Mouse (Mus musculus) adipocyte (in vitro differentiated cells): ENCODE data around the gene Pgrmc2.

Experiments
- DNase-seq: peaks from one replicate; pipeline ENCODE4 v3.0.0-alpha.2; 2016; ENCODE audit warnings: low spot score

Gene Pgrmc2

DNA sequence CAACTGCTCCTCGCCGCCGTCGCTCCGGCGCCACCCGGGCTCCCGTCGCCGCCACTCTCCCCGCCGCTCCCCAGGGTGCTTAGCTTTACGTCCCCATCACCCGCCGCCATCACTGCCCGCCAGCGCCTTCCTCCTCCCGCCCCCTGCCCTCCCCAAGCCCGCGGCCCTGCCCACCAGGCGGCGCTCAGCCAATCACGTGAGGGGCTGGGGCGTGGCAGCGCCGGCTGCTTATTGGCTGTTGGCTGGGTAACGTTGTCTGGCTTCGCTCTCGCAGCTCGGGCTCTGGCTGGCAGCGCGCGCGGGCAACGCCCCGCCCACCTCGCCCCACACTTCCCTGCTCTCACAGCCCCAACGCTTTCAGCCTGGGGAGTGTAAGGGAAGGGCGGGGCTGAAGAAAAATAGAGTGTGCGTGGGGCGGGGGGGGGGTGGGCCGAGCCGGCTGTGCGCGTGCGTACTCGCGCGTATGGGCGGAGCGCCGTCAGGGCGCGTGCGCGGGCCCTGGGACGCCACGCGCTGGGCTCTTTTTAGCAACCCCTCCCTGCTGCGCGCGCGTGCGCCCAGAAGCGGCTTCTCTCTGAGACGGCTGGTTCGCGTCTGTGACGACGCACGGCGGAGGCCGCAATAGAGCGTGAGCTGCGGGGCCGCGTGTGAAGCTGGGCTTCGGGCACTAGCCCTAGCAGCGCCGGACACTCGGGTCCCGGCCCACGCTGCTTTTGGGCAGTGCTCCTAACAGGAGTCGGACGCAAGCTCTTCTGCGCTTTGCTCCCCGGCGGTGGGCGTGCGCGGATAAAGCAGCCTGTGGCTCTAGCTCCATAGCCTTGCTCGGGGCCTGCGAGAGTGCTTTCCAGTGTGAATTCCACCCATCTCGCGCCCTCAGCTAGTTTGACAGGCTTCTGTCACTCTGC, at the start of gene Pgrmc2:
Pgrmc2 (minus strand) TSS at position 162 of the 905 bp plus-strand sequence.
- DNase-seq = peak; percentile 98

DNA sequence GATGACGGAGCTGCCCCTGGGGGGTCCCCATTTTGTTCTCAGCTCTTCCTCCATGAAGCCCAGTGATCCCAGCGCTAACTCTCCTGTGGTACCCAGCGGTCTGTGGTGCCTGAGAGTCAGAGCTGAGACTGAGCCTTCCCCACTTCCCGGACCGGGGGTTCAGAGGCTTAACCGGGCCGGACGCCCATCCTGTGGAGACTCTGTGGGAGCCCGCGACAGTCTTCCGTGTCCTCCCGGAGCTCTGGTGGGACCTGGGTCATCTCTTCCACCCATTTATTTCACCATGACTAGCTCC, 41.1 kb upstream of the Pgrmc2 start:
- no peak for DNase-seq

- DNase-seq = no peak
Observed at GRCm38 (mm10) chr3:41123190-41123999, 40.5 kb upstream of the Pgrmc2 start.

DNA sequence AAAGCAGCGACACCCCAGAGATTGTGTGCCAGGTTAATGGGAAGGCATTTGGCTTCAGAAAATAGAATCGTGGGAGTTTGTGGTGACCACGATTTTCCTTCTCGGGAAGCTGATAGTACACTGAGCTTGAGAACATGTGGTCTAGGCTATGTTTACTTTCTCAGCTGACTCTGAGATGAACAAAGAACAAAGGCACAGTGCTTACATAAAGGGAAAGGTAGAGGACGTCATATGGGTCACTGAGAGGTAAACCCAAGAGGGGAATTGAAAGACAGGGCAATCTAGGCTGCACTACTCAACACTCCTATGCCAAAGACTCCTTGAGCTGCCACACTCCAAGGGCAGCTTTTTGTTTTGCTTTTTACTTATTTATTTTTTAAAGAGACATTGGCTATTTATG, 35.3 kb upstream of the Pgrmc2 start:
- DNase-seq = no peak

GRCm38 (mm10) chr3:41117447-41117846, 34.6 kb upstream of the Pgrmc2 start:
- no peak for DNase-seq

- DNase-seq = no peak
Observed at GRCm38 (mm10) chr3:41113186-41113585, 30.3 kb upstream of the Pgrmc2 start.

GRCm38 (mm10) chr3:41108306-41108785, 25.5 kb upstream of the Pgrmc2 start:
- no peak for DNase-seq

DNA sequence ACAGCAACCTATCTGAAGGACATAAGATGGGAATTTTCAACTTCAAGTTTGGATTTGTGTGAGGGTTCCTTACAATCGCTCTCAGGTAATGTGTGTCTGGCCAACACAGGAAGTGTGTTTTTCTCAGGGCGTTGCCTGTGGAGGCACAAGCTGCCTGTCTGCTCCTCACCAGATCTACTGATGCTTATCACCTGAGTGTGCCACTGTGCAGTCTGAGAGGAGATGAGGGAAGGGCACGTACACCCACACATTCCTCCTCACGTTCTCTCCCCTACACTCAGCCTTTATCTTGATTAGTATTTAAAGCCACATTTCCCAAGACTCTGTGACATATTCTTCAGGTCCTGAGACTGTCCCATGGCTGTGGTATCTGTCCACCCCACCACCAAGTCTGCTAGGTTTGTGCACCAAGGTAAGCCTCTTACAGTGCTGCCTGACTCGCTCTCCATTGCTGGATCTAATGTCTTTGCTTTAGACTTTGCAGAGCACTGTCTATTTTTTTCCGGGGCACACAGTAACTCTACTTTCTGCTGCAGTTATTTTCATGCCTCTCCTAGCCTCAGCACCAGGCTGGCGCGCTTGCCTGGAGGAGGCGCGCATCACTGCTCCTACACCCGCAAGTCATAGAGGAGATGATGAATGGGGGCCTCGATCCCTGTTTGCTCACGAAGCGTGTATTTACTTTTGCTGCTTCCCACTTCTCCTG, 24.9 kb upstream of the Pgrmc2 start:
- DNase-seq = no peak

GRCm38 (mm10) chr3:41101905-41102304, 19.1 kb upstream of the Pgrmc2 start:
- peak; percentile 77 for DNase-seq

DNA sequence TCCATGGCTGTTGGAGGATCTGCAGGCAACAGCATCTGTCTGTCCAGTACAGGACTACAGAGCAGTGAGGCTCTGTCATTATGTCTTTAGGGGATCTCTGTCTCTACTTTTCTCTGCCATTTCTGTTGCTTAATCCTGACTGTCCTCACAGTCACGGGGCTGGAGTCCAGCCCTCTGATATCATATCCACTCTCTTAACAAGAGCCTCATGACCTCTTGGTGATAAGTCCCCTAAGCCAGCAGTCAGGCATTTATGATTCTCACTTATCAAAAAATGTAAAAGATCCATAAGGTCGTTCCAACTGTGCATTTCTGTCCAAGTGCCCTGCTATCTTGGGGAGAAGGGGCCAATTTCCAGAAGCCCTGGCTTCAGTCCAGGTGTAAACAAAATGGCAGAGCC, 17.3 kb upstream of the Pgrmc2 start:
- peak; percentile 33 for DNase-seq

- DNase-seq = no peak
Observed at GRCm38 (mm10) chr3:41099672-41100071, 16.8 kb upstream of the Pgrmc2 start.

- DNase-seq = no peak
Observed at GRCm38 (mm10) chr3:41093210-41093609, 10.4 kb upstream of the Pgrmc2 start.

GRCm38 (mm10) chr3:41092311-41092710, 9.5 kb upstream of the Pgrmc2 start:
- no peak for DNase-seq

GRCm38 (mm10) chr3:41090839-41091238, 8.0 kb upstream of the Pgrmc2 start:
- DNase-seq = no peak

DNA sequence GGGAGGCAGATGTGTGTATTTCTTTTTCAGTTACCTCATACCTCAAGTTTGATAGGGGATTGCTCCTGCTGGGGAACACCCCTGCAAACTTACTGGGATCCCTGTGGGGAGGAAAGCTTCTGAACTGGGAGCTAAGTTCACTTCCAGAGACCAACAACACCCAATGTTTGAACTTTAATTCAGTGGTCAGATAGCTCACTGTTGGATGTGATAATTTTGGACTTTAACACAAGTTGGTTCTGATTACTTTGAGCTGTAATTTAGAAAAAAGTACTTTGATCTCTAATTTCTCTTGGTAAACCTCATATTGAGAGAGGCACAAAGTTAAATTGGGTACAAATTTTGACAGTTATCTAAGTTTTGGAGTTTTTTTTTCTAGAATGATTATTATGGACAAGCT, 4.2 kb upstream of the Pgrmc2 start:
- DNase-seq = no peak

DNA sequence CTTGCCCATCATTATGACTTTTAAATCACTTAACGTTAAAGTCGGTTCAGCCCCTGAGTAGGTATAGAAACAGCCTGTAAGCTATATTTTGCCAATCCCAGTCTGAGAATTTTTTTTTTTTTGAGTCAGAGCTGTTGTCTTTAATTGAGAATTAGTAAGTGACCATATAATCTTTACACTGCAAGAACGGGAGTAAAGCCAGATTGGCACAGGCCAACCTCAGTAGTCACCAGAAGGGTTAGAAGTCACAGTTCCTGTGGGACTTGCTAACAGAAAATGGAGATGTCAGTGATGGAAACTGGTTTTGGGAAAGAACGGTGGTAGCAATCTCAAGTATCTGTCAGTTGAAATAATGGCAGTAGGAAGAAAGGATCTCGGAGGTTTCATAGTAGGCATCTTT, 1.6 kb upstream of the Pgrmc2 start:
- peak; percentile 73 for DNase-seq

DNA sequence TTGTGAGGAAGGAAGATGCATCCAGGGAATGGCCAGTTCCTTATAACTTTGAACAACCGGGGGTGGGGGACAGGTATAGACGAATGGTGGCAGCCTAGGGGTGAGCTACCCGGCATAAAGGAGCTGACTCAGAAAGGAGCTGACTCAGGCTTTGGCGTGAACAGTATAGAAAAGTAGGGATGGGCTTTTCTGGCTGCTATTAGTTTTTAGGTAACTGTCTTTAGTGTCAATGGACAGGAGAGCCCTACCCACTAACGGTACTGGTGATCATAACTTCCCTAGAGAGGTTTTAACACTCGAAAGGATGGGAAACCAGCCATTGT, 905 bp upstream of the Pgrmc2 start:
- DNase-seq = no peak

- DNase-seq = no peak
Observed at GRCm38 (mm10) chr3:41082520-41082884, 344 bp downstream of the Pgrmc2 start.

- peak; percentile 80 for DNase-seq
Observed at GRCm38 (mm10) chr3:41081474-41082301, 1.2 kb downstream of the Pgrmc2 start.

DNA sequence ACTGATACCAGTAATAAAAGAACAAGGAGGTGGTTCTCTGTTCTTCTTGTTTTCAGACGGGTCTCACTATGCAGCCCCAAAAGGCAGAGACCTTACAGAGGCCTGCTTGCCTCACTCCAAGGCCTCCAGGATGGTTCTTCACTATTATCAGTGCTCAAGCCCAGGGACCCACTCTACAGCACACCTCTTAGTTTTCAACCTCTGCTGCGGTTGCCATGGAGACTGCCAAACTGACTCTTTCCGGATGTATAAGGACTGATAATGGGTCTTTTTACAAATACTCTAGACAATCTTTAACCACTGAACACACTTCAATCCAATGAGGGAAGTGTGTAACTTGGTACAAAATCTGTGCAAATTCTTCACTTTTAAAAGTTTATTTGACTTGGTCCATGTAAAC, 2.1 kb downstream of the Pgrmc2 start:
- DNase-seq = peak; percentile 33

GRCm38 (mm10) chr3:41078673-41079072, 4.2 kb downstream of the Pgrmc2 start:
- peak; percentile 57 for DNase-seq

DNA sequence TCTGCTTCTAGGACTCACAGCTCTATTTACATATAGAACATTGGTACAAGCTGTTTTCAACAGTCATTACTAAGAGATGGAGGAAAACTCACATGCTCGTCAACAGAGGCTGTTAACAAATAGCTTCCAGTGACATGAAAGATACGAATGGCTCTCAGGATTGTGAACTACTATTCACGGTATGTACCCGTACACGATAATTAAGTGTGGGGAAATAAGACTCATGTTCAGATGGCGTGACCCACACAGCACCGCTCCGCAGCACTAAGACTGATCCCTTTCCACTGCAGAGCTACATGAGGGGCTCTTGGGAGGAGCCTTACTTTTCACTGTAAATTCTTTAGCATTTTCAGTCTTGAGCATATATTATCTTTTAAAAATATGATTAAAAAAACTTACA, 7.5 kb downstream of the Pgrmc2 start:
- no peak for DNase-seq
